Mouse (Mus musculus): ENCODE measurements at regions not wholly inside any gene's neighbourhood (a gene's known extent, or its start where the extent isn't known, plus 50 kb on each side); places are given as distances from the start of the nearest gene placed in this dataset.

GRCm38 (mm10) chr1:82038171-82038570 lies 194.7 kb upstream of the Gm9747 start:
- H3K27me3 ChIP-seq (replicated peaks; ENCODE audit: insufficient read depth, low read length) = no peaks in the 10 kb centered on the region
- H3K9ac ChIP-seq (replicated peaks; ENCODE audit: low read depth) = no peak overlapping the region
- H3K4me1 ChIP-seq (ENCODE audit: insufficient read depth, low read depth, low read length) = no peaks in the 10 kb centered on the region
- H3K27ac ChIP-seq (ENCODE audit: low read length) = no peak overlapping the region
- H3K9me3 ChIP-seq (ENCODE audit: low read length) = no peaks in the 10 kb centered on the region
- no peaks in the 10 kb centered on the region for H3K36me3 ChIP-seq (ENCODE audit: insufficient read depth, low read length)
- no peak for DNase-seq (ENCODE audit: low spot score)
- H3K4me3 ChIP-seq (ENCODE audit: low read depth, low read length) = no peak overlapping the region
- no peak overlapping the region for H3K4me2 ChIP-seq (replicated peaks; ENCODE audit: low read depth, low read length)
- ATAC-seq = no peak
- 79% methylated on average over 4 of the region's 4 CpGs for WGBS
- no peak for TF ChIP-seq EP300 (IDR thresholded peaks at IDR 0.05)
- no peak for TF ChIP-seq CTCF (IDR thresholded peaks at IDR 0.05)

DNA sequence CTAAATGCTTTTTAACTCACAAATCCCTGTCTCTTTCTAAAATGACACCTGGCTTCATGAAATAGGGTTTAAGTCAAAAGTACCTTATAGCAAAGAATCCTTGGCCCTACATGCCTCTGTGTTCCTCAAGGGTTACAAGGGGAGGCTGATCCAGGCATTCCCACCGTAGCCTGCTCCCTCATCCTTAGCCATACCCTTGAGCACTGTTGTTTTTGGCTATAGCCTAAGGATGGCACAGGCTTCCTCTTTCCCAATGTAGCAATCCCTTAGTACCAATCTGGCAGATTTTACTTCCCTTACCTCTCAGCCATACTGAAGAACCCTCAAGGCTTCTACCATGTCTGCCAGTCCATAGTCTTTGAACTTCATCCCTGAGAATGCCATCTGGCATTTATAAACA lies 194.2 kb upstream of the Gm9747 start:
- Histone ChIP-seq H3K9me3 (ENCODE audit: low read length) (no peaks in the 10 kb centered on the region), H3K4me2 (replicated peaks; ENCODE audit: low read depth, low read length) (no peak overlapping the region), H3K4me3 (ENCODE audit: low read depth, low read length) (no peak overlapping the region), H3K27me3 (replicated peaks; ENCODE audit: insufficient read depth, low read length) (no peaks in the 10 kb centered on the region), H3K27ac (ENCODE audit: low read length) (no peak overlapping the region), H3K9ac (replicated peaks; ENCODE audit: low read depth) (no peak overlapping the region), H3K36me3 (ENCODE audit: insufficient read depth, low read length) (no peaks in the 10 kb centered on the region), H3K4me1 (ENCODE audit: insufficient read depth, low read depth, low read length) (no peaks in the 10 kb centered on the region)
- WGBS = 82% methylated on average over 1 of the region's 1 CpGs
- no peak for DNase-seq (ENCODE audit: low spot score)
- TF ChIP-seq CTCF (IDR thresholded peaks at IDR 0.05) = no peak
- TF ChIP-seq EP300 (IDR thresholded peaks at IDR 0.05) = no peak
- no peak for ATAC-seq

DNA sequence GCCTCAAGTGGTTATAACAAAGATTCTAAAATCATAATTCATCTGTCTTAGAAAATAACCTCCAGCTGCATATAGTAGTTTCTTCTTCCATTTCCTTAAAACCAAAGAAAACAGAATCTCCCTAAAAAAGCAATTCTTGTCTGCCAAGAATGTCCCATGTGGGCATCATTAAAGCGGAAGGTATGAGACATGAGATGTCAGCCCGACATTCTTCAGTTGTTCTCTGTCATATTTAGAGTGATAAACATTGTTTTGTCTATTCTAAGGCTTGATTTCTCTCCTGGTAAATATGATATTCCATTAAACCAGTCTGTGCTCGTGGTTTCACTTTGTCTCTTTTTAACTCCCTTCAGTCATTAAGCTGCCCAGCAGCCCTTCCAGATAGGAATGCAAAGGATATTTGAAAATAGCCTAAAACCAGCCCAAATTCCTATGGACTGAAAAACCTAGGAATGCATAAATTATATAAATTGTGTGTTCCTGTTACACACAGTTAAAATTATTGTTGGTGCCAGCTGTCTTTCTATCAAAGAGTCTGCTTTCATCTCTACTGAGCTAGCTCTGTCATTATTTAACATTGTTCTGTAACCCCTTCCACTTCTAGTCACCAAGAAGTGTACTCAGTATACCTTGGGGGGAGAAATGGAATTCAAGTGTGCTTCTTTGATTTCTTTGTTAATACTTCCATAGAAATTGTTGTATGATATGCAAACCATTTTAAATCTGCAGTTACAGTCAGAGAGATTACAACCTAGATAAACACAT lies 191.4 kb upstream of the Gm9747 start:
- Histone ChIP-seq H3K4me2 (replicated peaks; ENCODE audit: low read depth, low read length) (no peak overlapping the region), H3K36me3 (ENCODE audit: insufficient read depth, low read length) (no peaks in the 10 kb centered on the region), H3K27me3 (replicated peaks; ENCODE audit: insufficient read depth, low read length) (no peaks in the 10 kb centered on the region), H3K27ac (ENCODE audit: low read length) (no peak overlapping the region), H3K4me1 (ENCODE audit: insufficient read depth, low read depth, low read length) (no peaks in the 10 kb centered on the region), H3K4me3 (ENCODE audit: low read depth, low read length) (no peak overlapping the region), H3K9me3 (ENCODE audit: low read length) (no peaks in the 10 kb centered on the region), H3K9ac (replicated peaks; ENCODE audit: low read depth) (no peak overlapping the region)
- TF ChIP-seq EP300 (IDR thresholded peaks at IDR 0.05) = no peak
- no peak for TF ChIP-seq CTCF (IDR thresholded peaks at IDR 0.05)
- 36% methylated on average over 3 of the region's 3 CpGs for WGBS
- DNase-seq (ENCODE audit: low spot score) = no peak
- ATAC-seq = no peak

GRCm38 (mm10) chr1:82042051-82042432 lies 190.9 kb upstream of the Gm9747 start:
- ATAC-seq = no peak
- Histone ChIP-seq H3K36me3 (ENCODE audit: insufficient read depth, low read length) (no peaks in the 10 kb centered on the region), H3K27ac (ENCODE audit: low read length) (no peak overlapping the region), H3K27me3 (replicated peaks; ENCODE audit: insufficient read depth, low read length) (no peaks in the 10 kb centered on the region), H3K9me3 (ENCODE audit: low read length) (no peaks in the 10 kb centered on the region), H3K4me3 (ENCODE audit: low read depth, low read length) (no peak overlapping the region), H3K4me2 (replicated peaks; ENCODE audit: low read depth, low read length) (no peak overlapping the region), H3K4me1 (ENCODE audit: insufficient read depth, low read depth, low read length) (no peaks in the 10 kb centered on the region), H3K9ac (replicated peaks; ENCODE audit: low read depth) (no peak overlapping the region)
- WGBS = 24% methylated on average over 2 of the region's 2 CpGs
- DNase-seq (ENCODE audit: low spot score) = no peak
- TF ChIP-seq CTCF (IDR thresholded peaks at IDR 0.05) (no peak), EP300 (IDR thresholded peaks at IDR 0.05) (no peak)

- H3K27me3 ChIP-seq (replicated peaks; ENCODE audit: insufficient read depth, low read length) = no peaks in the 10 kb centered on the region
- H3K9ac ChIP-seq (replicated peaks; ENCODE audit: low read depth) = no peak overlapping the region
- H3K27ac ChIP-seq (ENCODE audit: low read length) = no peak overlapping the region
- 65% methylated on average over 3 of the region's 3 CpGs for WGBS
- ATAC-seq = no peak
- H3K4me2 ChIP-seq (replicated peaks; ENCODE audit: low read depth, low read length) = no peak overlapping the region
- no peak for DNase-seq (ENCODE audit: low spot score)
- no peak overlapping the region for H3K4me3 ChIP-seq (ENCODE audit: low read depth, low read length)
- no peaks in the 10 kb centered on the region for H3K4me1 ChIP-seq (ENCODE audit: insufficient read depth, low read depth, low read length)
- TF ChIP-seq CTCF (IDR thresholded peaks at IDR 0.05) (no peak), EP300 (IDR thresholded peaks at IDR 0.05) (no peak)
- H3K9me3 ChIP-seq (ENCODE audit: low read length) = no peaks in the 10 kb centered on the region
- H3K36me3 ChIP-seq (ENCODE audit: insufficient read depth, low read length) = no peaks in the 10 kb centered on the region
Measured at GRCm38 (mm10) chr1:82042527-82042926, 190.4 kb upstream of the Gm9747 start.

GRCm38 (mm10) chr1:82066291-82066690 lies 166.6 kb upstream of the Gm9747 start:
- Histone ChIP-seq H3K27ac (ENCODE audit: low read length) (no peak overlapping the region), H3K36me3 (ENCODE audit: insufficient read depth, low read length) (no peaks in the 10 kb centered on the region), H3K4me3 (ENCODE audit: low read depth, low read length) (no peak overlapping the region), H3K9ac (replicated peaks; ENCODE audit: low read depth) (no peak overlapping the region), H3K4me2 (replicated peaks; ENCODE audit: low read depth, low read length) (no peak overlapping the region), H3K27me3 (replicated peaks; ENCODE audit: insufficient read depth, low read length) (no peaks in the 10 kb centered on the region), H3K4me1 (ENCODE audit: insufficient read depth, low read depth, low read length) (no peaks in the 10 kb centered on the region), H3K9me3 (ENCODE audit: low read length) (no peaks in the 10 kb centered on the region)
- TF ChIP-seq EP300 (IDR thresholded peaks at IDR 0.05) (no peak), CTCF (IDR thresholded peaks at IDR 0.05) (no peak)
- no peak for DNase-seq (ENCODE audit: low spot score)
- WGBS = 77% methylated on average over 6 of the region's 6 CpGs
- ATAC-seq = no peak

DNA sequence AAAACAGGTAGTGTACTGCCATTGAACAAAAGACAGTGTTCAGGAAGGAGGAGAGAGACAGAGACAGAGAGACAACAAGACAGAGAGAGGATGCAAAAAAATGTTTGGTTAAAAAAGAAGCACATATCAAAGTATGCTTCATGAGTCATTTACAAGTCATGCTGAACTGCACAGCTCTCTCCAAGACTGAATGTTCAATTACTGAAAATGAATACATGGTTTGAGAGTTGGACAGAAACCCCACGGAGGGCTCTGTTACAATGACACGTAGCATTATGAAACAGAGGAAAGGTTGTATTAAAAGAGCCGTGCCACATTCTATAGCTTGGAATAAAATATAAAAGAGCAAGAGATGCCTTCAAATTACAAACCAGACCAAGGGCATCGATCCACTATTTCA lies 164.3 kb upstream of the Gm9747 start:
- ATAC-seq (no peak), DNase-seq (ENCODE audit: low spot score) (no peak)
- WGBS = 85% methylated on average over 4 of the region's 4 CpGs
- Histone ChIP-seq H3K9ac (replicated peaks; ENCODE audit: low read depth) (no peak overlapping the region), H3K27me3 (replicated peaks; ENCODE audit: insufficient read depth, low read length) (no peaks in the 10 kb centered on the region), H3K36me3 (ENCODE audit: insufficient read depth, low read length) (no peaks in the 10 kb centered on the region), H3K9me3 (ENCODE audit: low read length) (no peaks in the 10 kb centered on the region), H3K4me3 (ENCODE audit: low read depth, low read length) (no peak overlapping the region), H3K4me1 (ENCODE audit: insufficient read depth, low read depth, low read length) (no peaks in the 10 kb centered on the region), H3K27ac (ENCODE audit: low read length) (no peak overlapping the region), H3K4me2 (replicated peaks; ENCODE audit: low read depth, low read length) (no peak overlapping the region)
- no peak for TF ChIP-seq CTCF (IDR thresholded peaks at IDR 0.05)
- TF ChIP-seq EP300 (IDR thresholded peaks at IDR 0.05) = no peak

All from lung, postnatal 0 days (tissue).